Mouse (Mus musculus) neural tube, embryonic 12.5 days (tissue): ENCODE measurements at regions not wholly inside any gene's neighbourhood (a gene's known extent, or its start where the extent isn't known, plus 50 kb on each side); places are given as distances from the start of the nearest gene placed in this dataset.

Experiments
- ATAC-seq: fragments of 200-750 bp; cut with Nextera tagmentation; 2 replicates; pipeline ENCODE4 v1.8.0; 2017; ENCODE audit warnings: low read depth, mild to moderate bottlenecking, moderate TSS enrichment, moderate library complexity; ENCODE audit not compliant: low FRiP score
- H3K27ac ChIP-seq: fragments of 300-500 bp; sonication (generic); 2 replicates; pipeline ENCODE4 v1.5.1; 2016
- H3K27me3 ChIP-seq: fragments of 300-500 bp; sonication (generic); replicated peaks from 2 replicates; pipeline ENCODE4 v1.6.1; 2016; ENCODE audit warnings: mild to moderate bottlenecking
- H3K36me3 ChIP-seq: fragments of 300-500 bp; sonication (generic); 2 replicates; pipeline ENCODE4 v1.6.1; 2016; ENCODE audit warnings: mild to moderate bottlenecking
- H3K4me1 ChIP-seq: fragments of 300-500 bp; sonication (generic); 2 replicates; pipeline ENCODE4 v1.6.1; 2016
- H3K4me2 ChIP-seq: fragments of 300-500 bp; sonication (generic); replicated peaks from 2 replicates; pipeline ENCODE4 v1.6.1; 2016; ENCODE audit warnings: mild to moderate bottlenecking
- H3K4me3 ChIP-seq: fragments of 300-500 bp; sonication (generic); 2 replicates; pipeline ENCODE4 v1.5.1; 2016
- H3K9ac ChIP-seq: fragments of 300-500 bp; sonication (generic); 2 replicates; pipeline ENCODE4 v1.6.1; 2016; ENCODE audit warnings: mild to moderate bottlenecking
- H3K9me3 ChIP-seq: fragments of 300-500 bp; sonication (generic); 2 replicates; pipeline ENCODE4 v1.6.1; 2016; ENCODE audit warnings: mild to moderate bottlenecking
- WGBS: fragments of 180-500 bp; shearing (Covaris S2); methylation state at CpG from one replicate; pipeline ENCODE4 v1.1.7; 2016; 5-methylcytosine and 5-hydroxymethylcytosine counted together

DNA sequence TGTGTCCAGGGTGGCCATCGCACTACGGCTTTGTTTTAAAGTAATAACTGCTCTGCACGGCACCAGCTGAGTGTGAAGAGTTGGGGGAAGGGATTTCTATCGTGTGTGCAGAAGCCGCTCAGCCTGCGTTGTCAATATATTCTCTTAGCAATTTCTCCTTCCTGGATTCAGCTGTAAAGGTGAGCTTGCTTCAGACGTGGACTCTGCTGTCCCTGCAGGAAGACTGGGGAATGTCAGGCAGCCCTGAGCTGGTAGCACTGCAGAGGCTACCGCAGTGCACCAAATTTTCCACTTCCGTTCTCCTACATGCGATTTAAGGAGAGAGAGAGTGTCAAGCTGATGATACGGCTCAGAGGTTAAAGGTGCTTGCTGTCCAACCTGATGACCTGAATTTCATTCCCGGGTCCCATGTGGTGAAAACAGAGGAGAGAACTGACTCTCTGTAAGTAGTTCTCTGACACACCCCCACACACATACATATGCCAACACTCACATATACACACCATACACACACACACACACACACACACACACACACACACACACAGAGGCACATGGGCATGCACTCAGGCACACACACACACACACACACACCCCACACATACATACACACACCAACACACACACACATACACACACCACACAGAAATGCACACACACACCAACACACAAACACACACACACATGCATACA lies 59.9 kb upstream of the Prelid3b start:
- H3K27ac ChIP-seq, result no peak overlapping the region
- no peak overlapping the region for H3K4me2 ChIP-seq
- 0 out of 2 replicates have a peak, but pooled peaks have one; percentile 71 for ATAC-seq
- H3K36me3 ChIP-seq, result no peaks in the 10 kb centered on the region
- no peaks in the 10 kb centered on the region for H3K27me3 ChIP-seq
- H3K9ac ChIP-seq, result no peak overlapping the region
- no peaks in the 10 kb centered on the region for H3K4me1 ChIP-seq
- H3K4me3 ChIP-seq, result no peak overlapping the region
- 68% methylated on average over 12 of the region's 12 CpGs for WGBS
- H3K9me3 ChIP-seq, result no peaks in the 10 kb centered on the region

GRCm38 (mm10) chr2:174540717-174541116 lies 67.8 kb upstream of the Prelid3b start:
- Histone ChIP-seq H3K9ac (no peak overlapping the region), H3K4me3 (no peak overlapping the region), H3K27ac (no peak overlapping the region), H3K27me3 (no peaks in the 10 kb centered on the region), H3K36me3 (no peaks in the 10 kb centered on the region), H3K4me1 (no peaks in the 10 kb centered on the region), H3K4me2 (no peak overlapping the region), H3K9me3 (no peaks in the 10 kb centered on the region)
- 68% methylated on average over 5 of the region's 5 CpGs for WGBS
- no peak for ATAC-seq

DNA sequence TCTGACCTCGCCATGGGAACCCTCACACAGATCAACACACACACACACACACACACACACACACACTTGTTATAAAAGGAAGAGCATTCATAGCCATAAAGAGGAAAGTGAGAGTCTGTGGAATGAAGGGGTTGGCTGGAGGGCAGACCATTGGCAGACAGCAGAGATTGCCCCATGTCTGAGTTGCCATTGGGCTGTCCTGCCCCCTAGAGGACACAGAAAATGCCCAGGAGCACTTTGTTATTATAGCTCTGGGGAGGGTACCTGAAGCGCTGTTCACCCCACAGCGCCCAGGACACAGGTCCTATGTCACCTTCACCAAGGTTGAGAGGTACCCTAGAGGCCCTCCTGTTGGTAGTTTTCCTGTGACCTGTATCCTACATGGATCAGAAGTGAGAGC lies 74.3 kb upstream of the Prelid3b start:
- Histone ChIP-seq H3K27me3 (no peaks in the 10 kb centered on the region), H3K4me1 (no peaks in the 10 kb centered on the region), H3K9ac (no peak overlapping the region), H3K36me3 (no peaks in the 10 kb centered on the region), H3K9me3 (no peaks in the 10 kb centered on the region), H3K27ac (no peak overlapping the region), H3K4me2 (no peak overlapping the region), H3K4me3 (no peak overlapping the region)
- no peak for ATAC-seq
- WGBS, result 85% methylated on average over 3 of the region's 3 CpGs

DNA sequence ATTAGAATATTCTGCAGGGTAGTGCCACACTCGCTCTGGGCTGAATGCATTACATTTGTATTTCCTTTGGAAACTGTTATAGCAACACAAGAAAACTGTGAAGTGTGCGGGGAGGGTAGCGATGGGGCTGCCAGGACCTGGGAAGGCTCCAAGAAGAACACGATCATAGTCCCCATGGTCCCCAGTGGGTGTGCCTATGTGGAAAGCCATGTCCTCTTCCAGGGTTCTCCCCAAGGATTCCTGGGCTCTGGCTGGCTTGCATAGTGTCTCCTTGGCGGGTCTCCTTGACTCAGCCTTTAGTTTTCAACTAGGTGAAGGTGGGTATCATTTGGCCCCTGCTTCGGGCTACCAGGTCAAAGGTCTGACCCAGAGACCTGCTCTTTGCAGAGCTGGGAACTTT lies 74.8 kb upstream of the Prelid3b start:
- no peaks in the 10 kb centered on the region for H3K27me3 ChIP-seq
- H3K4me2 ChIP-seq, result no peak overlapping the region
- no peaks in the 10 kb centered on the region for H3K9me3 ChIP-seq
- 93% methylated on average over 6 of the region's 6 CpGs for WGBS
- H3K4me1 ChIP-seq, result no peaks in the 10 kb centered on the region
- no peak for ATAC-seq
- no peak overlapping the region for H3K9ac ChIP-seq
- H3K27ac ChIP-seq, result no peak overlapping the region
- no peaks in the 10 kb centered on the region for H3K36me3 ChIP-seq
- no peak overlapping the region for H3K4me3 ChIP-seq

GRCm38 (mm10) chr2:174548776-174549175 lies 75.9 kb upstream of the Prelid3b start:
- WGBS, result 74% methylated on average over 4 of the region's 4 CpGs

GRCm38 (mm10) chr2:174555778-174556177 lies 82.9 kb upstream of the Prelid3b start:
- Histone ChIP-seq H3K36me3 (no peaks in the 10 kb centered on the region), H3K27me3 (no peaks in the 10 kb centered on the region), H3K27ac (no peak overlapping the region), H3K9me3 (no peaks in the 10 kb centered on the region), H3K4me1 (no peaks in the 10 kb centered on the region), H3K9ac (no peak overlapping the region), H3K4me3 (no peak overlapping the region), H3K4me2 (no peak overlapping the region)
- no peak for ATAC-seq
- WGBS, result 93% methylated on average over 11 of the region's 11 CpGs

More at GRCm38 (mm10) chr2:174548776-174549175, 75.9 kb upstream of the Prelid3b start:
- Histone ChIP-seq H3K27ac (no peak overlapping the region), H3K4me1 (no peaks in the 10 kb centered on the region), H3K36me3 (no peaks in the 10 kb centered on the region), H3K4me3 (no peak overlapping the region), H3K27me3 (no peaks in the 10 kb centered on the region), H3K4me2 (no peak overlapping the region), H3K9ac (no peak overlapping the region), H3K9me3 (no peaks in the 10 kb centered on the region)
- ATAC-seq, result no peak

DNA sequence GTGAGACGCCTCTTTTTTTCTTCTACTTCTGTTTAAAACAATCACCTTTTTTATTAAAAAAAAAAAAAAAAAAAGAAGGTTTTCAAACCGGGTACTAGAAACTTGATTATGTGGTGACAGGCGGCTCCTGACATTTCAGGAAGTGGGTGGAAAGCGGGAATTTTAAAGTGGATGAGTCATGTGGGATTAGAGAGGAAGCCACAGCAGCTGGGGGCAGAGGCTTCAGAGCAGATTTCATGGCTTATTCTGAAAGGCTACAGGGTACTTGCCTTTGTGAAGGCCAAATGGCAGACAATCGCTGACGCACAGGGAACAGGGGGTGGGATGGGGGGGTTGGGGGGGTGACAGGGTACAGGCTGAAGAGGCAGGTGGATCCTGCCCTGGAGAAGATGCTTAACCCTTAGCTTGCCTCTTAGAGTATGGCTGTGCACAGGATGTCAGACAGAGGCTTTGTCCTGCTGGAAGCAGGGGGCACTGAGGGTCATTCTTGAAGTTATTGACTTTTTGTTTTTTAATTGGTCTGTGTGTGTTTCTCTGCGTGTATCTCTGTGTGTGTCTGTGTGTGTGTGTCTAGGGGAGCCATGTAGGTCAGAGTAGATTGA lies 81.4 kb upstream of the Zfp831 start:
- H3K9me3 ChIP-seq, result no peaks in the 10 kb centered on the region
- no peak for ATAC-seq
- H3K27me3 ChIP-seq, result no peaks in the 10 kb centered on the region
- H3K4me2 ChIP-seq, result no peak overlapping the region
- peaks cover 5% of the 10 kb centered on the region; the same call in 1 of the 2 replicates for H3K4me1 ChIP-seq
- H3K9ac ChIP-seq, result no peak overlapping the region
- WGBS, result 33% methylated on average over 7 of the region's 7 CpGs
- no peaks in the 10 kb centered on the region for H3K36me3 ChIP-seq
- H3K27ac ChIP-seq, result no peak overlapping the region
- H3K4me3 ChIP-seq, result no peak overlapping the region

GRCm38 (mm10) chr2:174563917-174564316 lies 79.4 kb upstream of the Zfp831 start:
- Histone ChIP-seq H3K4me3 (no peak overlapping the region), H3K36me3 (no peaks in the 10 kb centered on the region), H3K4me1 (peaks cover 5% of the 10 kb centered on the region; the same call in 1 of the 2 replicates), H3K4me2 (no peak overlapping the region), H3K27ac (no peak overlapping the region), H3K9ac (no peak overlapping the region), H3K9me3 (no peaks in the 10 kb centered on the region), H3K27me3 (no peaks in the 10 kb centered on the region)
- WGBS, result 88% methylated on average over 3 of the region's 3 CpGs
- no peak for ATAC-seq

DNA sequence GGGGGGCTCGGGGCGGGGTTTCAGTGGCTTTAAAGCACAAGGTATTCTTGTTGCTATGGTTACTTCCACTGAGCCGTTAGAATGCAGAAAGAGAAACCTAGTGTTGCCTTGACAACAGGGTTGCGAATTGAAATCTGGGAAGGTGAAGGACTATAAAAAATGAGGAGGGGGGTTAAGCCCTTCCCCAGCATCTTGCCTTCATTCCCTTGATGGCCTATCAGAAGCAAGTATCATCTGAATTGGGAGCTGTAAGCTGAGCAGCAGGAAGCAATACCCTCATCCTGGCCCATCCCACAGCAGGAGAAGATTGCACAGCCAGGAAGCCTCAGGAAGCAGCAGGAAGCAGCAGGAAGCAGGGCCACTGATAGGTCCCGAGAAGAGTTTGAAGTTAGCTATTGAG lies 78.5 kb upstream of the Zfp831 start:
- peak; percentile 25; the same call in 1 of the 2 replicates for ATAC-seq
- Histone ChIP-seq H3K27me3 (no peaks in the 10 kb centered on the region), H3K36me3 (no peaks in the 10 kb centered on the region), H3K9ac (no peak overlapping the region), H3K4me2 (no peak overlapping the region), H3K4me1 (peaks cover 5% of the 10 kb centered on the region; the same call in 1 of the 2 replicates), H3K9me3 (no peaks in the 10 kb centered on the region), H3K27ac (no peak overlapping the region), H3K4me3 (no peak overlapping the region)
- WGBS, result 19% methylated on average over 5 of the region's 5 CpGs

- 87% methylated on average over 7 of the region's 7 CpGs for WGBS
- Histone ChIP-seq H3K4me3 (no peak overlapping the region), H3K27ac (no peak overlapping the region), H3K4me2 (no peak overlapping the region), H3K27me3 (no peaks in the 10 kb centered on the region), H3K4me1 (peaks cover 5% of the 10 kb centered on the region; the same call in 1 of the 2 replicates), H3K36me3 (no peaks in the 10 kb centered on the region), H3K9ac (no peak overlapping the region), H3K9me3 (no peaks in the 10 kb centered on the region)
- no peak for ATAC-seq
These were observed 77.4 kb upstream of the Zfp831 start for GRCm38 (mm10) chr2:174565891-174566290.

GRCm38 (mm10) chr2:174566752-174567151 lies 76.6 kb upstream of the Zfp831 start:
- no peak overlapping the region for H3K4me2 ChIP-seq
- no peaks in the 10 kb centered on the region for H3K36me3 ChIP-seq
- H3K27ac ChIP-seq, result no peak overlapping the region
- H3K9me3 ChIP-seq, result no peaks in the 10 kb centered on the region
- 60% methylated on average over 4 of the region's 4 CpGs for WGBS
- no peak overlapping the region for H3K4me3 ChIP-seq
- no peak overlapping the region for H3K9ac ChIP-seq
- ATAC-seq, result no peak
- H3K4me1 ChIP-seq, result peaks cover 5% of the 10 kb centered on the region; the same call in 1 of the 2 replicates
- no peaks in the 10 kb centered on the region for H3K27me3 ChIP-seq

DNA sequence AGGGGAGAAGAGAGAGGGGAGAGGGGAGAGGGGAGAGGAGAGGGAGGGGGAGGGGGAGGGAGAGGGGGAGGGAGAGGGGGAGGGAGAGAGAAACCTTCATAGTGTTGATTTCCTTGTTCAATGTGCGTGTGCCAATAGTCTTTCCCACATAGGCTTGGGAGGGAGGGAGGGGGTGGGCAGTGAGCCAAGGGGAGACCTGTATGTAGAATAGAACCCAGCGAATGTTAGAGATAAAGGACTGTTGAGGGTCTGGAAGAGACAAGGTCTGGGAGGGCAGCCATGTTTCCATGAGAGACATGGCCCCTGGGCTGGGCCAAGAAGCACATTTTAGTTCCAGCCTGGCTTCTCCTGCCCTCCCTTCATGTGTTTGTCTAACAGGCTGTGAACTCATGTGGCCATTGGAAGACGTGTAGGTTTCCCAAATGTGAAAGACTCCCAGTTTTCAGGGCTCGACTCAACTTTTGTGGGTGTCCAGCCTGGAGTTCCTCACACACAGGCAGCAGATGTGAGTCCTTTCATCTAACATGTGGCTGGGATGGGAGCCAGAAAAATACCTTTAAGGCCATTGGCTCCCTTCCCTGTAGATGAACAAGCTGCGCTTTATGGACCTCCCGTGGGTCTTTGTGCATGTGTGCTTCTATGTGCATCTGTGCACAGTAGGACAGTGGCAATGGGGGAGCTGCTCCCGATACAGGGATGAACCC lies 68.4 kb upstream of the Zfp831 start:
- ATAC-seq, result no peak

More for the DNA sequence above, 68.4 kb upstream of the Zfp831 start:
- WGBS, result 82% methylated on average over 7 of the region's 7 CpGs
- Histone ChIP-seq H3K9me3 (no peaks in the 10 kb centered on the region), H3K36me3 (no peaks in the 10 kb centered on the region), H3K4me3 (no peak overlapping the region), H3K27ac (no peak overlapping the region), H3K4me1 (no peaks in the 10 kb centered on the region), H3K27me3 (no peaks in the 10 kb centered on the region), H3K9ac (no peak overlapping the region), H3K4me2 (no peak overlapping the region)
